Mouse (Mus musculus): Measurements from ENCODE around the gene Tceanc2.

The Tceanc2 gene

DNA sequence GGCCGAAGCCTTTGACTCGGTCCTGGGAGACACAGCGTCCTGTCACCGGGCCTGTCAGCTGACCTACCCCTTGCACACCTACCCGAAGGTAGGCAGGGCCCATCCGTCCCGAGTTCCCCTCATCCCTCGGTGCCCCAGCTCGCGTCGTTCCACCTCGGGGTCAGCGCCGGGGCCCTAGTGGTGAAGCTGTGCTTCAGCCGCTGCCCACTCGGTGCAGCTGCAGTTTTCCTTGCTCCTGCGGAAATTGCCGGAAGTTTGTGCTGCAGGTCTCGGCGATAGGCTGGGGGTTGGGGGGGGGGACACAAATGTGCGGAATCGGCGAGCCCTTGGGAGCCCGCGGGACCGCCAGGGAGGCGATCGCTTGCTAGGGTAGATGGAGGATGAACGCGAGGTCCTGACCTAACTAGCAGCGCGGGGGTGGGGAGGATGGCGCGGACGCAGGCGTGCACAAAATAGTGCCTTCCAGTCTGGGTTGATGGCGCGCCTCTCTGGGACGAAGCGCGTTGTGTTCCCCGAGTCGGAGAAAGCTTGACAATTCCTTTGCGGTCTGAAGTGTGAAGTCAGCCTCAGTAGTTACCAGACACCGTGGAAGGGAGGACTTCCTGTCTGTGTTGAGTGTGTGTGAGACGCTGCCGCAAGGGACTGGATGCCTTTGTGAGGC lies at the start of gene Tceanc2:
TSS of gene Tceanc2 (minus strand) at position 287 of the 661 bp plus-strand sequence.
- peak; percentile 46 to 75 for DNase-seq

DNA sequence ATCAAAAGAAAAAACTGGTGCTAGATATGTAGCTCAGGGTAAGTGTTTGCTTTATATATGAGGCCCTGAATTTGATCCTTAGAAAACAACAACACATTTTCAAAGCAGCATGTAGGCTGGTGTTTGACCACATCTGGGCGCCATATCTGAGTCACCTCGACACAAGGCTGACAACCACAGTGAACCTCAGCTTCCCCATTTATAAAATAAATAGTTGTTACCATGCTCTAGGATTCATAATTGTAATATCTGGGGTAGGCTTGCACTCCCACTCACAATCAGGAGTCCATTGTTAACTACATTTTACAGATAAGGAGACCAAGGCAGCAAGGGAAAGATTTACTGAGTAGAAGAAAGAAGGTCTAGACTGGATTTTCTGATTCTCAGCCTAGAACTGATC lies 47.4 kb upstream of the Tceanc2 start:
- no peak for DNase-seq

DNA sequence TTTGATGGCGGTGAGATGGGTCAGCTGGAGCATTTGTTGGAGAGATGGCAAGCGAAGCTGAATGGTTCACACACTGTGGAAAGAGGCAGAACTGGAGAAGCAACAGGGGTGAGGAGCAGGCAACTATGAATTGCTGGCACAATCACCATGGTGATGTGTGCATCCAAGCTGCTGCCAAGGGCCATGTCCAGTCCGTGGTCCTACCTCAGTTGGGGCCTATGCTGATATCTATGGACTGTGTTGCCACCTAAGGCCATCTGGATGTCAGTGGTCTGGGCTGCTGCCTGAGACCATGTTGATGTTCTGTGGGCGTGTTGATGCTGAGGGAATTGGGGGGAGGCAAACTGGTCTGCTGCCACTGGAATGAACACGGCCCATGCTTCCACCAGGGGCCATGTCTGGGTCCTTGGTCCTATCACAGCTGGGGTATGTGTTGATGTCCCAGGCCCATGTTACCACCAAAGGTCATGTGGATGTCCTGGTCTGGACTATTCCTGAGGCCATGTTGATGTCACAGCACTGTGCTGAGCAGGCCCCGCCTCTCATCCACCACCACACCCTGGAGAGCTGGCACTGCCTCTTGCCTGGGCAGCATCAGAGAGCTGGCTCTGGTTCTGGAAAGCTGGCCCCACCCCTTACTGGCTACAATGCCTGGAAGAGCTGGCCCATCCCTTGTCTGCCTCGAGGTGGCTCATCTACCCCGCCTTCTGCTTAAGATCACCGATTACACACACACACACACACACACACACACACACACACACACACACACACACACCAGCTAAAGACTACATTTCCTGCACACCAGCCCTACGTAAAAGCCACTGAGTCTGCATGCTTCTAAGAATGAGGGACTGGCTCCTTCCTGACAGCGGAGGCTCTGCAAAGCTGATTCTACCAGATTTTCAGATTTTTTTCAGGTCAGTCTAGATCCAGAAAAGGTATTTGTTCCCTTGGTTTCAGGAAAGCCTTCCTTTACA lies 44.6 kb upstream of the Tceanc2 start:
- peak in 1 of 2 experiments; percentile 23 for DNase-seq

DNA sequence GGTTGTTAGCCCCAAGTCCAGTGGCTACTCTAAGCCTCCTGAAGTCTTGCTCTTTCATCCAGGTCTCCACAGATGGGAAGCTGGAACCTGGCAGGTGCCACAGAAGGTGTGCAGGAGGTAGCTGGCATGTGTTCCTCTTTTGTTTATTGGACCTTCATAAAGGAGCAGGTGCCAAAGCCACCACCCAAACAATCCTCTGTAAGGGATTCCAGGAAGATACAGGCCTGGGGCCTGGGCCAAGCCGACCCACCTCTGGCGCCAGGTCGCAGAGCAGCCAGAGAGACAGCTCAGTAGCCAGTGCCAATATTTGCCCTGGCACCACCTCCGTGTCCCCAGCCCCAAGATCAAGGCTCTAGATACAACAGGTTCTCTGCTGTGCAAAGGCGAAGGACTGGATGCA lies 42.6 kb upstream of the Tceanc2 start:
- DNase-seq: no peak

DNA sequence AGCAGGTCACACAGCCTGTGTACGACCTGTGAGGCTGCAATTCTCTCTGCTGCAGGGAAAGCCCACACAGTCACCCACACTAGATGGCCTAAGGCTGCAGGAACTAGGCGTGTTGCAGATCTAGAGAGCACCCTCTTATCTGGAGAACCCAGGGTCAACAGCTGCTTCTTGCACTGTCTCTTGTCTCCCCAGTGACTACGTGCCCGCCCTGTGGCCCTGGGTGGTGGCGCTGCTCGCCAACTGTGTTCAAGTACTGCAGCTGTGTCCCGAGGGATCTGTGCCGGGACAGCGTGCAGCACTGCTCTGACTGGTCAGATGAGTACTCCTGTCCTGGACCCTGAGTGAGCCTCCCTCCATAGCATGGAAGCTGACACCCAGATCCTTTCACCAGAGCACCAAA lies 38.7 kb upstream of the Tceanc2 start:
- DNase-seq: no peak

DNA sequence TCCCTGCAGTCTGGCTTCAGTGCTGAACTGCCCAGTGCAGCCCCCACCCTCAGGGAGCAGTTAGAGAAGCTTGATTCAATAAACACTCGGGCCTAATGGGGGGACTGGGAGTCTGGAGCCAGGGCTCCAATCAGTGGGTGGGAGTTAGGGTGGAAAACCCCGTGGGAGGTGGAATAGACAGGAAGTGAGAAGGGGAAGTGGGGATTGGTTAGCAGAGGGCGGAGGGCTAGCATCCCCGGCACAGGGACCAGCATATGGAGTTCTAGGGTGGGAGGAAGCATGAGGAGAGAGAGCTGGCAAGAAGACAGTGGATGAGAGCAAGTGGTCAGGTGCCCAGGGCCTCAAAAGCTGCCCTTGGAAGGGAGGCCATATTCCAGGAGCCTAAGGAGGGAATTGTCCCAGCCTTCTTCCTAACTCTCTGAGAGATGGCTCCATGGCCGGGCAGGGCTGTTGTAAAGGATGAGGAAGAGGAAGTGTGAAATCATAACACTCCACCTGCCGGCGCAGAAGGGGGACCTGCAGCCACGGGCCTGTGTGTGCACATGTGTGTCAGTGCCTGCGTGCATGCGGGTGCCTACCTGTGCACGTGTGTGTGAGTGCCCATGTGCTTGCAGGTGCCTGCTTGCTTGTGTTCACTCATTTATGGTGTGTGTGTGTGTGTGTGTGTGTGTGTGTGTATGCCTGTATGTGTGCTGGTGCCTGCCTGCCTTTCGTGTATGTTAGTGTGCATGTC lies 34.5 kb upstream of the Tceanc2 start:
- no peak for DNase-seq

DNA sequence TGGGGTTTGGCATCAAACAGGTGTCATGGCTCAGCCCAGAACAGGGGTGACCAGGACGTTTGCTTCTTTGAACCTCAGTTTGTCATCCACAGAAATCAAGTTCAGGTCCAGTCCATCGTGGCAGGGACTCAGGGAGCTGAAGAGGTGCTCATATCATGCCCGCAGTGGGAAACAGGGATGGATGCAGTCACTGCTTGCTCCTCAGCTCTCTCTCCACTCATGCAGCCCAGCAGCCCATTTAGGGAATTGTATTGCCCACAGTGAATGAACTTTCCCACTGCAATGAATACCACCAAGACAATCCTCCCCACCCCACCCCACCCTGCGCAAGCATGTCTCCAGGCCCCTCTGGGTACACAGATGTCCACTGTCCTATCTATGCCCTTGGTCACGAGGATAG lies 33.0 kb upstream of the Tceanc2 start:
- DNase-seq: no peak

DNA sequence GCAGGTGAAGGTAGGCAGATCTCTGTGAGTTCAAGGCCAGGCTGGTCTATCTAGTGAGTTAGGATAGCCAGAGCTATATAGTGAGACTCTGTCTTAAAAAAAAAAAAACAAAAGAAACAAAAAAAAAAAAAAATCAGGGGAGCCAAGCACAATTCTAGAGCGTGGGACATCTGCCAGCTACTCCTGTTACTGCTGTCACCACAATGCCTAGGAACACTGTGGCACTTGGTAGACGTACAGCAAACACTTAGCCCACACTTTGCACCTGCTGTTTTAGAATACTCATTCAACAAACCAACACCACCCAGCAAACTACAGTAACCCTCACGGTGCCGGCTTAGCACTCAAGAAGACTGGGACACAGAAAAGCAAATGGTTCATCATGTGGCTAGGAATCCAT lies 32.5 kb upstream of the Tceanc2 start:
- no peak for DNase-seq

DNA sequence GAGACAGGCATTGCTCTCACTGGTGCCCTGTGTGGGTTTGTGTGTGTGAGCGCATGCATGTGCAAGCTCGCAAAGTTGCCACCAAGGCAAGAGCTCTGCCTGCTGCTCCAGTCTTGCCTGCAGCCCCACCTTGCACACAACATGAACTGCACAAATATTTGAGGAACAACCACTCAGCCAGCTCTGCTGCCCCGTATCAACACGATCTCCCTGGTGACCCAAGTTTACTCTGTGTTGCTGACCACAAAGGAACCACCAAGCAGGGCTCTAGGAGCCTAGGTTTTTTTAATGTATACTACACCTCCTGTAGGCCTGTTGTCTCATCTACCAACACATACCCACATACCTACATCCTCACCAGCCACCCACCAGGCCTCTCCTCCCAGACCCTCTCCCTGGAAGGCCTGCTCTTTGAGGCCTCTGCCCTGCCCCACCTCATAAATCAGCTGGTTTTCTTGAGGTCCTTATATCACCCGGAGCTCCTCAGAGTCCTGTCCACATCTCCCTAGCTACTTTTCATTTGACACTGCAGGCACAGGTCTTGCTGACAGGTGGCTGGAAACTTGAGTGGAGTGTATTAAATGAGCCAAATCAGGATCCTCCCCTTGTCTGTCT lies 31.7 kb upstream of the Tceanc2 start:
- no peak for DNase-seq

DNA sequence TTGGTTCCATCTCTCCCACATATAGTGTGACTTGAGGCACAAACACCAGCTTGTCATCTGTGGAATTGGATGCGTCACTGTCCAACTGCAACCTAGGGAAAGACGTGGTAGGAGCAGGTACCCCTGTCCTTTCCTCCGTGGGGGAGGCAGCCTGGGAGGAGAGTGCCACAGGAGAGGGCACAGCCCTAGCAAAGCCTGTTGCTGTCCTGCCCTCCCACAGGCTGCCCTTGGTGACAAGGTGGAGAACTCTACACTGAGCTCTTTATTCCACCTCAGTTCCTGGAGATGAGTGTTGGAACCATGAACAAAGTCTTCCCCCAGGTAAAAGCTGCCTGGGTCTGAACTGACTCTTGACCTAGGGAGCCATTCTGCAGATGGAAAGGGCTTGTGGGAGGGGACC lies 30.0 kb upstream of the Tceanc2 start, which contains the start of gene Ldlrad1:
TSS of gene Ldlrad1 (plus strand) at position 301 of the 400 bp plus-strand sequence.
- DNase-seq: no peak

DNA sequence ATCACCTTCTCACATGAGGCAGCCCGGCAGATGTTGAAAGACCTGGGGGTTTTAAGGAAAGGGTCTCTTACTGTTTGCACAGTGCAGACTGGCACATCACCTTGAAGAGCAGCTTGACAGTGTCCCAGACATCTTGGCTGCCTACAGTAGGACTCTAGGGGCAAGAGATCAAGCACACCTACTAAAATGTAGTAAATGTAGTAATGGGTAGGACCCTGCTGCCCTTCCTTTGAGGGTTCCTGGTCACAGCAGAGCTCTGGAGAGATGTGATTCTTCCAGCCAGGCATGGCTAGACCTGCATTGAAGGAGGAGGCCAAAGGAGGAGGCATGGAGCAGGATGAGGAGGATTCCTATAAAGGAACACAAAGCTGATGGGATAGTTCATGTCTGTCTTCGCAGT lies 28.1 kb upstream of the Tceanc2 start:
- DNase-seq: no peak

DNA sequence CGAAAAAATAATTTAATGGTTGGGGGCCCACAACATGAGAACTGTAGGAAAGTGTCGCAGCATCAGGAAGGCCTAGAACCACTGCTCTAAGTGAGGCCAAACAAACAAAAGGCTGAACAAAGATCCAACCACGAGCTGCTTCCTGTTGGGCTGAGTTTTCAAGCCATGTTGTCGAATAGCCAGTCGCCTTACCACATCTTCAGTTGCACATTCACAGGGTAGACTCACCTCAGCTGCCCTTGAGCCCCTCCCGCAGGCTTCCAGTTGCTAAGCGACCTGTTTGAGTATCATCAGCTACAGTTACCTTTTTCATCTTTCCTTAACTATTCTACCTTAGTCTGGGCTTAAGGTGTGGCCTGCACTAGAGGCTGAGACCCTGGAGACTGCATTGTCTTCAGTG lies 24.1 kb upstream of the Tceanc2 start:
- DNase-seq: no peak

DNA sequence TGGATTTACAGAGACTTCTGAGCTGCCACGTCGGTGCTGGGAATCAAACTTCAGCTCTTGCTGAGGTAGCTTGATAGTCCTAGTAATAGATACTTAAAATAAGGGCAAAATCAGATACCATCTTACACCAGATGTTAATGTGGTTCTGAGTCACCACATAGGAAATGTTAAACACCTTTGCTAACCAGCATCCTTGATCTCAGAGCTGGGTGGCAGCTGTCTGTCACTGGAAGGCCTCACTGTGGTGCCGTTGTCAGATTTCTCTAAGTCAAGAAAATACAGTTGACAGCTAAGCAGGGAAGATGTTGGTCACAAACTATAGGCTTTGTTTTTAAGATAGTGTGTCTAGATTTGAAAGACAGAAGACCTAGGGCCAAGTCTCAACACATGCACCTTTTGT lies 22.9 kb upstream of the Tceanc2 start:
- DNase-seq: no peak

DNA sequence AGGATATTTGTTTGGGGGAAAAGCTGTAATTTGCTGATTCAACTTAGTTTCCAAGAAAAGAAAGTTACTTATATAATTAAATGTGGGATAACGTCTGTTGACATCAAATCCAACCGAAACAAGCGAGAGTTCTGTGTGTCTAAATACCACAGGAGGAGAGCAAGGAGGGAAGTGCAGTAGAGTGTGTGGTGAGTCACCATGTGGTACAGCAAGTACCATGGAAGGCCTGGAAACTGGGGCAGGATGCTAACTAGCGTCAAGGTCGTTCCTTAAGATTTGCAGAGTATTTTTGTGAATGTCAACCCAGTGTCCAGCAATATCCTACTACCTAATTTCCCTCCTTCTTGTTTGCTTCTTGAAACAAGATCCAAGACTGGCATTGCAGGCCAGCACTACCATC lies 19.2 kb upstream of the Tceanc2 start:
- no peak for DNase-seq

DNA sequence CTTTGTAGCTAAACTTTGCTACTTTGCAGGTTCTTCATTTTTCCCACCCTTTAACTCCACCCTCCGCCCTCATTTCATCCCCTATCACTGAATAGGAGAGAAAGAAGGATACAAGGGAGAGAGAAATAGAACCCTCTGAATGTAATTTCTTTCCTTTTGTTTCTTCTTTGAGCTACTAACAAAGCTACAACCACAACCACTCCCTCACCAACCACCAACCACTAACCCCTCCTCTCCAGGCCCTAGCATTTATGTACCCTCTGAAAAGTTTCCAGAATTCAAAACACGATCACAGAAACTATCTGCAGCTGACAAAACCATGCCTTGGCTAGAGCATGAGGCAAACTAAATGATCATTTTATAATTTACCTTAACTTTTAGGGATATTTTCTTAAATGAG lies 17.5 kb upstream of the Tceanc2 start:
- DNase-seq: no peak

DNA sequence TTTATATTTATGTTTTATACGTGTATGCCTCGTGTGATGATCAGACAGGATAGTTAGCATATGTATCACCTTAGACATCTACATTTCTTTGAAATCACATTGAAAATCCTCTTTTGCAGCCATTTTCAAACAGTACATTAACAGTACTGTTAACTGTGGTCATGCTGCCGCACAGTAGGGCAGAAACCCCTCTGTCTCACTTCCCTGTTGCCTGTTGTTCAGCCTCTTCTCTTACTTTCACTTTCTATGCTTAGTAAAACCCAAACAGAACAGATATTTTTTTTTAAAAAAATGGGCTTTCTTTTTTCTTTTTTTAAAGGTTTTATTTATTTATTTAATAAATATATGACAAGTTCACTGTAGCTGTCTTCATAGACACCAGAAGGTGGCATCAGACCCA lies 14.9 kb upstream of the Tceanc2 start:
- DNase-seq: no peak

DNA sequence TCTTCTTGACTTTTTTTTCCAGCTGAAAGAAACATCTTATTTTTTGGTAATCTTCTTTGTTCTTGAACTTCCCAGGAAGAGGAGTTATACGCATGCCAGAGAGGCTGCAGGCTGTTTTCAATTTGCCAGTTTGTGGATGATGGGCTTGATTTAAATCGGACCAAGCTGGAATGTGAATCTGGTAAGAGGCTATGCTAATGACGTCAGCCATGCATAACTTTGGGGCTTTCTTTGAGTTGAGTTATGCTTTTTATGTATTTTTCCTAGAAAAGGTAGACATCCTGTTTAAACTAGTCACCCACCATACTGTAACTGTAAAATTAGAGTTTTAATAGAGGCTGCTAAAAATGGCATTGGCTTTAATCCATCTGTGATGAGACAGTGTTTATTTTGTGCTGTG lies 6.8 kb upstream of the Tceanc2 start:
- DNase-seq: no peak

DNA sequence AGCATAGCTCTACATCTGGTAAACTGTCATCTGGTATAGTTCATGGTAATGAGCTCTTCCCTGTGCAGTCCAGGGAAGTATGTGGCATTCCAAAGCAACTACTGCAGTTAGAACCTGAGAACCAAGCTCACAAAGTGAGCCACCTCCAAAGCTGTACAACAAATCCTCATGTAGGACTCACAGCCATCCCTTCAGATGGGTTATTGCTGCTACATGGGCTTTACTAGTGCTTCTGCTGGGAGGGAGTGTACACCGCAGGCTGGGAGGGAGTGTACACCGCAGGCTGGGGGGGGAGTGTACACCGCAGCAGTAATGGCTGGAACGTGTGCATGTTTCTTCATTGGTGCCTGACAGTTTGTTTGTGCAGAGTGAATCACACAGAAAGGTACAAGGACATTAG lies 4.3 kb upstream of the Tceanc2 start:
- no peak for DNase-seq

DNA sequence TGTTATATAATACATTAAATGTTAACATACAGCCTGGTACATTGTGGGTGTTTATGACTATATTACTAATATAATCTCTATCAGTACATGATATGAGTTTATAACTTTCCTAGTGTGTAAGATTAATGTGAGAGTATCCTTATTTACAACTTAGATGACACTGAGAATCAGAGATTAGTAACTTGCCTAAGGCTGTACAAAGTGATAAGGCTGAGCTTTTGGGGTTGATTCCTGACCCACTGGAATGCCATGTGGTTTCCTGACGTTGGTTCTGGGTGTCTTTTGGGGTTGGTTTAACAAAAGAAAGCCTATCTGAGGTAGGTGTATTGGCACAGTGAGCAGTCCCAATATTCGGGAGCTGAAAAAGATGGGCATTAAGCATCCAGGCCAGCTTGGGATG lies 3.9 kb upstream of the Tceanc2 start:
- no peak for DNase-seq

DNA sequence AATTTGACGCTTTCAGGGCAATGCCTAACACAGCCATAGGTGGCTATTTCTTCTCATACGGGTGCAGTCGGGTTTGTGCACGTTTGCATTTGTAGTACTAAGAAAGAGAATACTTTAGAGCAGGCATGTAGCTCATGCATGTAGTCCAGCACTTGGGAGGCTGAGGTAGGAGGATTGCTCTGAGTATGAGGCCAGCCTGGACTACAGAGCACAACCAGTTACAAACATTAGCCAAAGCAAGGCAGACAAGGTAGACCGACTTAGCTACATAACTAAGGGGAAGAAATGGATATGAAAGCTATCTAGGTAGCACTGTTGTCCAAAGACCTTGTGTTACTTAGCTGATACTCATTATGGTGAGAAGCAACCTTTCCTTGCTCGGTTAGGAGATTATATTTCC lies 3.0 kb upstream of the Tceanc2 start:
- no peak for DNase-seq

DNA sequence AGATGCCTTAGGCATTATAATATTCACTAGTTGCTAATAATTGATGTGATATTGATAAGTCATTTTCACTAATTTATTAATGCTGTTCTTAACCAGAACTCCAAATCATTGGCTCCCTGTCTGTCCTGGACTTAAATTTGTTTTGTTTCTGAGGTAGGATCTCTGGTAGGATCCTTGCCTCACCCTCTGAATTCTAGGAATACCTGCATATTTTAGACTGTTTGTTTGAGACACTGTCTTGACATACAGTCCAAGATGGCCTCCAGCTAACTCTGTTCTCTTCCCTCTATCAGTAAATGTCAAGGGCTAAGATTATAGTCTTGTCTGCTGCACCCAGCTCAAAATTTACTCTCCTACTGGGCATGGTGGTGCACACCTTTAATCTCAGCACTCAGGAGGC lies 1.8 kb upstream of the Tceanc2 start:
- no peak for DNase-seq

DNA sequence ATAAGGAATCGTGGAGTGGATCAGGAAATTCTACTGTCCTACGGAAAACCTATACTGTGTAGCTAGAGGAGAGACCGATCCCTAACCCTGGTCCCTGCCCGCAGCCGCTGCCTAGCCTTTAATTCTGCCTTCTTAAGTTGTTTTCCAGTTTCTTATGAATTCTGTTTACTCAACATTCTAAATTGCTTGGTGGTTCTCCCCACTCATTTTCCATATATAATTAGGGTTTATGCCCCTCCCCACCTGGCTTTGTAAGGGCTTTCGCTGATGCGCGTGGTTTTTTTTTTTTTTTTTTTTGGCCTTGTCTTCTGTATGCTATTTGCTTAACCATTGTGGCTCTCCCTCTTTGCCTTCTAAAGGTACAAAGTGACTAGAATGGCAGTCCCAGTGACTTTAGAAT lies 645 bp upstream of the Tceanc2 start:
- no peak for DNase-seq

Data from kidney, postnatal 36 days (tissue).